Mouse (Mus musculus) kidney, adult 8-10 months (tissue): ENCODE results near the gene Olfr365.

Experiments
- DNase-seq, 2 experiments: peaks; one replicate each; pipeline ENCODE4 v3.0.0; 2022

Gene Olfr365

GRCm38 (mm10) chr2:37187898-37188297 lies at the start of gene Olfr365:
Gene Olfr365, plus strand, starts transcription at chr2:37188198.
- no peak for DNase-seq

DNA sequence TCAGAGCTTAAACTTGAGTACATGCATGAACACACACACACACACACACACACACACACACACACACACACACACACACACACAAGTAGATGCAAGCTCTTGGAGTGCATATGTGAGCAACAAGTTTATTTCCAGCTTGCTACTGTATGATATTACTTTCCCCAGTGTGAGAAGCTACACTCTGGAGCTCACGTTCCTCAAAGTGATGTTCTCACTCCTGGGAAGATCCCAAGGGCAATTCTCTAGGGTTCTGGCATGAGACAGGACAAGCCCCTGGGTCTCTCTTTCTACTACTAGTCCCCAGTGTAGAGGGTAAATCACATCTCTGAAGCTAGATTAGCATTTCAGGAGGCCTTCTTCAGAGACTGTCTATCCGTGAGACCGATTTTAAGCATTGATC lies 49.0 kb upstream of the Olfr365 start, which contains the start of gene Olfr364-ps1:
Gene Olfr364-ps1, plus strand, starts transcription at position 301 of the 400 bp plus-strand sequence.
- no peak for DNase-seq

GRCm38 (mm10) chr2:37211274-37211673 lies 23.3 kb downstream of the Olfr365 start, which contains the start of gene Olfr366:
Gene Olfr366, plus strand, starts transcription at chr2:37211574.
- DNase-seq: no peak
